Mouse (Mus musculus) kidney, postnatal 25 days (tissue): ENCODE data around the gene Rrh.
A peak's percentile ranks its signal among the peaks of the same experiment; 100 is the strongest.

Source experiments
- DNase-seq, 2 experiments: peaks; one replicate each; pipeline ENCODE4 v3.0.0; 2021; ENCODE audit warnings: mixed read lengths in 2 of 2

Gene Rrh

GRCm38 (mm10) chr3:129822206-129822775, at the start of gene Rrh:
Rrh (minus strand) TSS chr3:129822587.
- DNase-seq = no peak

GRCm38 (mm10) chr3:129863698-129864097, 41.3 kb upstream of the Rrh start:
- peak; percentile 55 to 66 for DNase-seq

GRCm38 (mm10) chr3:129862592-129862991, 40.2 kb upstream of the Rrh start:
- no peak for DNase-seq

- no peak for DNase-seq
These were observed 24.5 kb upstream of the Rrh start for GRCm38 (mm10) chr3:129846846-129847245.

GRCm38 (mm10) chr3:129845868-129846267, 23.5 kb upstream of the Rrh start:
- no peak for DNase-seq

GRCm38 (mm10) chr3:129838017-129838416, 15.6 kb upstream of the Rrh start:
- no peak for DNase-seq

GRCm38 (mm10) chr3:129836965-129837364, 14.6 kb upstream of the Rrh start:
- no peak for DNase-seq

- peak; percentile 54 to 80 for DNase-seq
These were observed 13.8 kb upstream of the Rrh start for GRCm38 (mm10) chr3:129836051-129836697.

- DNase-seq = no peak
These were observed 13.1 kb upstream of the Rrh start, which contains the start of gene Cfi for GRCm38 (mm10) chr3:129835388-129835934. Cfi (plus strand) TSS chr3:129835884.

- peak; percentile 98 for DNase-seq
These were observed 8.7 kb upstream of the Rrh start, which contains the start of gene Gar1 for GRCm38 (mm10) chr3:129831035-129831568. Gar1 (minus strand) TSS chr3:129831396.

- DNase-seq = peak in 1 of 2 experiments; percentile 25
These were observed 8.2 kb upstream of the Rrh start for GRCm38 (mm10) chr3:129830626-129831025.

- no peak for DNase-seq
These were observed 5.3 kb upstream of the Rrh start for GRCm38 (mm10) chr3:129827691-129828090.

GRCm38 (mm10) chr3:129826691-129827090, 4.3 kb upstream of the Rrh start:
- DNase-seq = no peak

- DNase-seq = no peak
These were observed 2.5 kb upstream of the Rrh start for GRCm38 (mm10) chr3:129824891-129825290.

GRCm38 (mm10) chr3:129824146-129824545, 1.8 kb upstream of the Rrh start:
- no peak for DNase-seq

GRCm38 (mm10) chr3:129823293-129823692, 906 bp upstream of the Rrh start:
- no peak for DNase-seq

GRCm38 (mm10) chr3:129821736-129822135, 651 bp downstream of the Rrh start:
- no peak for DNase-seq

- DNase-seq = no peak
These were observed 1.5 kb downstream of the Rrh start for GRCm38 (mm10) chr3:129820847-129821246.

GRCm38 (mm10) chr3:129803765-129804164, 18.6 kb downstream of the Rrh start, which contains the start of gene Lrit3:
Lrit3 (minus strand) TSS chr3:129804030.
- DNase-seq = no peak

GRCm38 (mm10) chr3:129799011-129799410, 23.4 kb downstream of the Rrh start:
- peak; percentile 47 to 67 for DNase-seq

GRCm38 (mm10) chr3:129798551-129798950, 23.8 kb downstream of the Rrh start:
- peak in 1 of 2 experiments; percentile 49 for DNase-seq

- DNase-seq = no peak
These were observed 25.0 kb downstream of the Rrh start for GRCm38 (mm10) chr3:129797341-129797740.

- DNase-seq = peak; percentile 84
These were observed 28.6 kb downstream of the Rrh start for GRCm38 (mm10) chr3:129793801-129794200.

GRCm38 (mm10) chr3:129782746-129783145, 39.6 kb downstream of the Rrh start:
- DNase-seq = no peak
